Mouse (Mus musculus) activated CD4-positive, CD25-positive, alpha-beta regulatory T cell, adult 4 months (primary cell): ENCODE results near the gene Elmsan1. TPM values are rescaled to one million over a fixed set of nuclear protein-coding genes. Genes with fewer than 3 reads are reported as not detected.

Experiments
- polyA plus RNA-seq, 2 experiments: library from polyadenylated mRNA; unstranded; fragments of 100-300 nt; shearing (Covaris generic); gene quantifications; one replicate each; pipeline ENCODE4 v1.2.1; 2017

Elmsan1 gene
- polyA plus RNA-seq, 2 experiments from 2014 or later, result 6.8 to 7.1 TPM

Other genes with a start within 250 kb of the Elmsan1 start
- gene Heatr4, start 234.0 kb downstream of the Elmsan1 start, polyA plus RNA-seq, result not detected
- 10 to 100 TPM; 24.2 to 34.4 TPM for gene Acot2, start 231.0 kb downstream of the Elmsan1 start, polyA plus RNA-seq
- not detected for gene Acot1, start 209.4 kb downstream of the Elmsan1 start, polyA plus RNA-seq
- not detected for gene Acot4, start 180.5 kb downstream of the Elmsan1 start, polyA plus RNA-seq
- gene Gm49366, start 179.9 kb downstream of the Elmsan1 start, polyA plus RNA-seq, result not detected
- gene Acot3, start 166.7 kb downstream of the Elmsan1 start, polyA plus RNA-seq, result not detected
- gene Acot5, start 149.6 kb downstream of the Elmsan1 start, polyA plus RNA-seq, result not detected
- gene Acot6, start 118.2 kb downstream of the Elmsan1 start, polyA plus RNA-seq, result under 1 TPM; 0.61 to 0.89 TPM
- under 1 TPM in 1 of 2 experiments, not detected in 1; 0.81 TPM for gene Dnal1, start 104.5 kb downstream of the Elmsan1 start, polyA plus RNA-seq
- gene Pnma1, start 70.4 kb downstream of the Elmsan1 start, polyA plus RNA-seq, result not detected
- 10 to 100 TPM; 41.0 to 42.5 TPM for gene Ptgr2, start 66.4 kb upstream of the Elmsan1 start, polyA plus RNA-seq
- gene Zfp410, start 98.0 kb upstream of the Elmsan1 start, polyA plus RNA-seq, result 10 to 100 TPM; 41.1 to 54.8 TPM
- 10 to 100 TPM; 20.4 to 31.5 TPM for gene Coq6, start 142.8 kb upstream of the Elmsan1 start, polyA plus RNA-seq
- gene Fam161b, start 143.0 kb upstream of the Elmsan1 start, polyA plus RNA-seq, result under 1 TPM; 0.25 to 0.95 TPM
- gene Entpd5, start 190.1 kb upstream of the Elmsan1 start, polyA plus RNA-seq, result 10 to 100 TPM; 21.1 to 26.9 TPM
- gene Bbof1, start 190.2 kb upstream of the Elmsan1 start, polyA plus RNA-seq, result under 1 TPM in 1 of 2 experiments, not detected in 1; 0.91 TPM
- gene Rnf113a2, start 198.3 kb upstream of the Elmsan1 start, polyA plus RNA-seq, result 10 to 100 TPM; 35.6 to 36.6 TPM
- gene Aldh6a1, start 232.1 kb upstream of the Elmsan1 start, polyA plus RNA-seq, result 10 to 100 TPM in 1 of 2 experiments, 1 to 10 TPM in 1; 7.3 to 10.9 TPM
- gene Lin52, start 232.5 kb upstream of the Elmsan1 start, polyA plus RNA-seq, result 10 to 100 TPM; 20.8 to 23.2 TPM